Mouse (Mus musculus): ENCODE measurements around the gene Jph4. TPM values are rescaled to one million over a fixed set of nuclear protein-coding genes. Genes with fewer than 3 reads are reported as not detected.
A peak's percentile ranks its signal among the peaks of the same experiment; 100 is the strongest.

The Jph4 gene
- polyA plus RNA-seq, 3 experiments from 2014 or later: not detected

DNA sequence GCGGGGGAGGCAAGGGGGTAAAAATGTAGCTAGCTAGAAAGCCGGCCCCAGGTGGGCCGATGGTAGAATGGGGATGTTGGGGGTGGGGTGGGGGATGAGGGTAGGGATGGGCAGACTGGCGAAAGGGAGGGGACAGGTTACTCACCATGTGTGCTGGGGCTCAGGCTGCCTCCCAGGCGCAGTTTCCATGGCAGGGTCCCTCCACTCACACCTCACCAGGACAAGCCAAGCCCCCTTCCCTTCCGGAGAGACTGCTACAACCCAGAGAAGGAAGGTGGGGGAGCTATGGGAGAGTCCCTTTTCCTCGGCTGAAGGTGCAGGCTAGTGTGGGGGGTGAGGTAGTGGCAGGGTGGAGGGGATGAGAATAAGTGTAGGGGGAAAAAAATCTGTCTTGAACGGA lies 889 bp downstream of the Jph4 start:
- ATAC-seq: no peak

- ATAC-seq: peak; percentile 50
These were observed 1.7 kb downstream of the Jph4 start for GRCm38 (mm10) chr14:55114759-55115701.

DNA sequence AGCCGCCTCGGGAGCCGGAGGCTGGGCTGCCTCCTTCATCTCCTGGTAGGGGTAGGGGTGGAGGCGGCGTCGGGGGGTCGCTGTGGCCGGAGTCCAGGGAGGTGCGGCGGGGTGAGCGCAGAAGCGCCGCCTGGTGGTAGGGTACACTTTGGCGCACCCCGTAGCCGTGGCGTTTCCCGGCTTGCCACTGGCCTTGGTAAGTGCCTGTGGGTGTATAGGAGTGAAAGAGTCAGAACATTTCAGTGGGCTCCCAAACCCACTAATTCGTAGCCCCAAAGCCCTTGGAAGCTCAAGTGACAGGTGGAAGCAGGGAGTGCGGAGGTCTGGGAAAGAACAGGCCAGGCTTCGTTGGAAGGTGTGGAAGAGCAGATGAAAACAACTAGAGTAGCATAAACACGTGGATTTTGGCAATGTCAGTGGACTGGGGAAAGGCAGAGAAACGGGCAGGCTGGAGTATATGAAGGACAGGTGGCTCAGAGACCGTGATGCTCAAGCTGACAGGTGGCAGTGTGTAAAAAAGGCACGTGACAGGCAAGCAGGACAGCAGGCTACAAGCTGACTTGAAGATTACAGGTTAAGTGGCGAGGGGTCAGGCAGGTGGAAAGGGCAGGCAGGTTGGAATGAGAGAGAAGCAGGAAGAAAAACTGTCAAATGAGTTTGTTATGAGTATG lies 2.6 kb downstream of the Jph4 start:
- no peak for ATAC-seq

DNA sequence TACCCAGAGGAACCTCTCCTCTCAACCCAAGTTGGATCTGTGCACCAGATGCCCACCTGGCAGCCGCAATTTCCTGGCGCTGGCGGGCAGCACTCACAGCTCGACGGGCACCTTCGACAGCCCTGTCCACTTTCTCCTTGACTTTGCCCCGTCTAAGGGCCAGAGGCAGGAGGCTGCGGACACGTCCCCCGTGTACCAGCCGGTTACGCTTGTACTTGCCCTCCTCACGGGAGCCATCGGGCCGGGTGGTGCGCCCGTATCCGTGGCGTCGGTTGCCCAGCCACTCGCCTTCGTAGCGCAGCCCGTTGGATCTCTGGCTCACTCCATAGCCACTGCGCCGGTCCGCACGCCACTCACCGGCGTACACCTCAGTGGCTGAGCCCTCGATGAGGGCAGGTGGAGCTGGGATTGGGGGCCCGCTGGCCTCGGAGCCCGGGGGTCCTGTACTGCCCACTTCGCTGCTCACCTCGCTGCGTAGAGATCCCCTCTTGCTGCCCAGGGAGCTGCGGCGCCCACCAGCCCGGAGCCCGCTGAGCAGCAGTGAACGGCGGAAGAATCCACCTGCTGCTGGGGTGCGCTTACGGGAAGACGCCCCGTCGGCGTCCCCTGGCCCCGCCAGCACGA lies 3.3 kb downstream of the Jph4 start:
- ATAC-seq: no peak

DNA sequence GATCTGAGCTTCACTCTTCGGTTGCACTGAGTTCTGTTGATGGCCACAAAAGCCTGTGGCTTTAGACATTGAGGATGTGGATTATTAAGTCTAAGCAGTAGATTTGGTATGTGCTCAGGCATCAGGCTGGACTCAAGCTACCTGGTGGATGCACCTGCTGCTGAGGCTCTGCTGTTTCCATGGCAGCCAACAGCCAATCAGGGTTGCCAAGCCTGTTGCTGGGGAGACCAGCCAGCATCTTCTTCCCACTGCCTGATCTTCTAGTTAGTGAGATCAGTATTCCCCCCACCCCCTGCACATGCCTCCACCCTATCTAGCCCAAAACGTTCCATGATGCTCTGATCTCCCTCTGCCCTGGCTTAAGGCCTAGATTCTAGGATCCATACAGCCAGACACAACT lies 5.0 kb downstream of the Jph4 start:
- ATAC-seq: no peak

- no peak for ATAC-seq
These were observed 6.7 kb downstream of the Jph4 start for GRCm38 (mm10) chr14:55110076-55110475.

GRCm38 (mm10) chr14:55109048-55109873 lies 7.5 kb downstream of the Jph4 start:
- no peak for ATAC-seq

DNA sequence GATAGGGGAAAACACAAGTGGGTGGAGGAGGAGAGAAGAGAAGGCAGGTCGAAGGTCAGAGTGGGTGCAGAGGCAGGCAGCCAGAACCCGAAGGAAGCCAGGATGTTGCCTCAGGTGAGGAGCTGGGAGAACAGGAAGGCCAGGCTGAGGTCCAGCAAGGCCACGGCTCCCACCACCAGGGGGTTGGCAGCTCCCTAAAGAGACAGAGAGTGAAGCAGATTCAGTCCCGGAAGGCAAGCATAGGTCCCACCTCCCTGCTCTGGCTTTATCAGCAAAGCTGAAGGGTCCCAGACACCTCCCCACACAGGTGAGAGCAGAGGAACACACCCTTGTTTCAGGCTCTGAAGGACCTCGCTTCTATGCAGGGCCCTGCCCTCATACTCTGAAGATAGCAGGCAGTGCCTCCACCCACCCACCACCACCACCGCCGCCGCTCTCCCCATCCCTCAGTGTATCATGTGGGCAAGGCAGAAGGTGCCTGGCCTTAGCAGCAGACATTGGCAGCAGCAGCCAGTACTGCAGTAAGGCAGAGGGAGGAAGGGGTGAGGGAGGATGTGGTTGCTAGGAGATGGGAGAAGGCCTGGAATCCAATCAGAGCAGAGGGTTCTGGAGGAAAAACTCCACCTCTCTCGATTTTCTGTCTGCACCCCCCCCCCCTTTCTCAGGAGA lies 8.4 kb downstream of the Jph4 start:
- no peak for ATAC-seq

GRCm38 (mm10) chr14:55106990-55107389 lies 9.7 kb downstream of the Jph4 start:
- no peak for ATAC-seq

DNA sequence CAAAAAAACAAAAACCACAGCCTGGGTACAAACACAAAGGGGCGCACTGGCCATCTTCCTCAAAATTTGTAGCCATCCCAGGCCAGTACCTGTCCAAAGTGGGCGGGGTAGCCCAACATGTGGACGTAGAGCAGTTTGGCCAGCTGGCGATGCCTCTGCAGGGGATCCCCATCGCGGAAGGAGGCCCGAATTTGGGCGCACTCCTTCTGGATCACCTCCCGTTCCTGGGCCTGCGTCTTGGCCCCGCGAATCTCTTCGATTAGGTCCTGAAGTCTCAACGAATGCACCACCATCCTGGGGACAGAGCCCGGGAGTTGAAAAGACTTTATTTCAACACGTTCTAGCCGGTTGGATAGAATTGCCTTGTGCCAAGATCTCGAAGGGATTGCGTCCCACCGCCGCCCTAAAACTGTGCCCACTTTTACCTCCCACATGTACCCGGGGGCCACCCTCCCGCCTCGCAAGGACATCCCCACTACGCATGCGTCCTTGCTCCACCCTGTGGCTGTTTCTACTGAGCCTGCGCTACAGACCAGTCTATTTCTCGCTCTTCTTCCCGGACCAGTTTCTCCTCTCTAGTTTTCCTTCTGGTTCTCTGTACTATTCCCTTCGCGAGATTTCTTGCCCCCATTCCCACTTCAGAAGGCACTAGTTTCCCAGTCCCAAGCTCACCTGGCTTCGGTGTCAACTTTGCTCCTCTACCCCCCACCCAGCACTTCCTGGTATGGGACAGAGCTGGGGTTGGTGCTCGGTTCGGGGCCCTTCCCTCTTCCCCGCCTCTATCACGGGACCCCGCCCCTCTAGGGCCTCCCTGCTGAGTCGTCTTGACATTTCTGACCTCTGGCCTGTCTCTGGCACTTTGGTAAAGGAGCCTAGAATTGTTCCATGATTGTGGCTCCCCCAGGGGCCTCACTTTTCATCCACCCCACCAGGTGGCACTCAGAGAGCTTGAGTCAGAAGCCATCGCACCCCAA lies 10.6 kb downstream of the Jph4 start, which contains the start of gene Ap1g2:
Gene Ap1g2, minus strand, starts transcription at position 758 of the 974 bp plus-strand sequence.
- ATAC-seq: peak; percentile 88

- ATAC-seq: no peak
These were observed 11.3 kb downstream of the Jph4 start for GRCm38 (mm10) chr14:55105386-55105785.

DNA sequence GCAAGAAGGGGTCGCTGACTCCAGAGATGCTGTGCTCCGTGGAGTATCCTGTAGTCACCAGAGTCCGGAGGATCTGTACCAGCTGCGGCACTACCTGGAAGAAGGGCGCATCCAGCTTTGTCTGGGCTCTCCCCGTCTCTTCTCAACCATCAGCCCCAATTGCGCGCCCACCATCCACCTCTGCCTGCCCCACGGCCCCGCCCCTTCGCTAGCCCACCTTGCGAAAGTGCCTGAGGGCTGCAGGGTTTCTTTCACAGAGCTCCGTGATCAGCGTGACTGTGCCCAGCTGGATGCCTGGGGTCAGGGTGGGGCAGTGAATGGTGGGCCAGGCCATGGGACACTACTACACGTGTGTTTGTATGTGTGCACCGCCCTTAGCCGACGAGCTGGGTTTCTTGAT lies 12.4 kb downstream of the Jph4 start:
- ATAC-seq: no peak

GRCm38 (mm10) chr14:55102253-55102785 lies 14.4 kb downstream of the Jph4 start:
- ATAC-seq: no peak

GRCm38 (mm10) chr14:55101592-55101991 lies 15.1 kb downstream of the Jph4 start:
- peak; percentile 18 for ATAC-seq

- peak; percentile 72 for ATAC-seq
These were observed 18.7 kb downstream of the Jph4 start for GRCm38 (mm10) chr14:55098067-55098466.

DNA sequence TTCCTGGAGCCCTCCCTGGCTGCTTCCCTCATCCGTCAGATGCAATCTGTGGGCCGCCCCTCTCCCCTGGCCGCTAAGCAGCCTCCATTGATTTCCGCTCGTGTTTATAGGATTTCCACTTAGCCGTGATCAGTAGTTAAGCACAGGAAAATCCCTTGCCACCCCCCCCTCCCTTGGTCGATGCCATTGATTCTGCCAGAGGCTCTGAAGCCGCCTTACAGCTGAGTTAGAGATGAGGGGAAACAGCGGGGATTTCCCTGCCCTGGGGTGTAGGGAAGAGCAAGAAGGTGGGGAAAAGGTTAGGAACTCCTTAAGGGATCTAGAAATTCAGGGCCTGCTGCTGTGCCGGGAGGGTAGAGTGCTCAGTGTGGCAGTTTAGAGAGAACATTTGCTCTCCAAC lies 19.1 kb downstream of the Jph4 start:
- peak; percentile 20 for ATAC-seq

DNA sequence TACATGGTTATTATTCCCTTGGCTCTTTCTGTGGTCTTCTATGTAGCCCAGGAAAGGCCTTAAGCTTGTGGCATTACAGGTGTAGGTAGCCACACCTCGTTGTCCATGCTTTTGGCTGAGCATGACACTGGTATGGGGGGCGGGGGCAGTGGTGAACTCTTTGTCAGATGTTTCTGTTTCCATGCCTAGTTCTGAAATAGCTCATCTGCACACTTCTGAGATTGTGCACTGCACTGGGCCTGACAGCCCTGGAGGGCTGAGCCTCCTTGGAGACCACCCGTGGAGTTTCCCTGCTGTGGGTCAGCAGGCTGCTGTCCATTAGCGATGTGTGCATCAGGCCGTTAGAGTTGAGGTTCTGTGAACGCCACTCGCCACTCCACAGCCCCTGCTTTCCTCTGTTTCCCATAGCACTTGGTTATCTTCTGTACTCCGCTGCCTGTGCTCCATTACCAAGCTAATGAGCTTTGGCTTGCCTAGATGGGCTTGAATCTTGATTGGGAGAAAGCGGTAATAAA lies 20.1 kb downstream of the Jph4 start:
- ATAC-seq: no peak

DNA sequence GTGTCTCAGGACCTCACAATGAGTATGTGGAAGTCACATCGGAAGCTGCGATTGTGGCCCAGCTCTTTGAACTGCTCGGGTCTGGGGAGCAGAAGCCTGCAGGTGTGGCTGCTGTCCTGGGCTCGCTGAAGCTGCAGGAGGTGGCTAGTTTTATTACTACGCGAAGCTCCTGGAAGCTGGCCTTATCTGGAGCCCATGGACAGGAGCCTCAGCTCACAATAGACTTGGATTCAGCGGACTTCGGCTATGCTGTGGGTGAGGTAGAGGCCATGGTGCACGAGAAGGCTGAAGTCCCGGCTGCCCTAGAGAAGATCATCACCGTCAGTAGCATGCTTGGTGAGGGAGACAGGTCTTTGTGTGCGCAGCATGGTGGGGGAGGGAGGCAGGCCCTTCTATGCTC lies 21.1 kb downstream of the Jph4 start:
- no peak for ATAC-seq

GRCm38 (mm10) chr14:55095263-55095662 lies 21.5 kb downstream of the Jph4 start:
- no peak for ATAC-seq

- peak; percentile 30 for ATAC-seq
These were observed 22.0 kb downstream of the Jph4 start, which contains the start of gene Thtpa for GRCm38 (mm10) chr14:55094704-55095231. Gene Thtpa, plus strand, starts transcription at chr14:55094784.
